Mouse (Mus musculus) liver, embryonic 15.5 days (tissue): ENCODE data around the gene Plcd1. TPM values are rescaled to one million over a fixed set of nuclear protein-coding genes. Genes with fewer than 3 reads are reported as not detected.

Experiments used
- ATAC-seq: fragments of 200-750 bp; cut with Nextera tagmentation; 2 replicates; pipeline ENCODE4 v1.8.0; 2017; ENCODE audit warnings: moderate number of reproducible peaks, mild to moderate bottlenecking, moderate library complexity; ENCODE audit not compliant: insufficient read depth
- H3K27ac ChIP-seq: fragments of 300-500 bp; sonication (generic); replicated peaks from 2 replicates; pipeline ENCODE4 v1.5.1; 2015; ENCODE audit warnings: mild to moderate bottlenecking, inconsistent platforms
- H3K27me3 ChIP-seq: fragments of 300-500 bp; sonication (generic); 2 replicates; pipeline ENCODE4 v1.6.1; 2015; ENCODE audit warnings: mild to moderate bottlenecking, inconsistent platforms
- H3K36me3 ChIP-seq: fragments of 300-500 bp; sonication (generic); replicated peaks from 2 replicates; pipeline ENCODE4 v1.6.1; 2015; ENCODE audit warnings: moderate library complexity, mild to moderate bottlenecking, inconsistent platforms
- H3K4me1 ChIP-seq: fragments of 300-500 bp; sonication (generic); replicated peaks from 2 replicates; pipeline ENCODE4 v1.6.1; 2015; ENCODE audit warnings: inconsistent platforms
- H3K4me2 ChIP-seq: fragments of 300-500 bp; sonication (generic); 2 replicates; pipeline ENCODE4 v1.6.1; 2015; ENCODE audit warnings: moderate library complexity, mild to moderate bottlenecking, inconsistent platforms
- H3K4me3 ChIP-seq: fragments of 300-500 bp; sonication (generic); replicated peaks from 2 replicates; pipeline ENCODE4 v1.5.1; 2015; ENCODE audit warnings: mild to moderate bottlenecking, inconsistent platforms
- H3K9ac ChIP-seq: fragments of 300-500 bp; sonication (generic); 2 replicates; pipeline ENCODE4 v1.6.1; 2015; ENCODE audit warnings: moderate library complexity, mild to moderate bottlenecking, inconsistent platforms
- H3K9me3 ChIP-seq: fragments of 300-500 bp; sonication (generic); replicated peaks from 2 replicates; pipeline ENCODE4 v1.6.1; 2016; ENCODE audit warnings: inconsistent platforms
- WGBS: fragments of 180-500 bp; shearing (Covaris S2); methylation state at CpG from one replicate; pipeline ENCODE4 v1.1.7; 2015; ENCODE audit warnings: mixed read lengths; ENCODE audit not compliant: insufficient replicate concordance; 5-methylcytosine and 5-hydroxymethylcytosine counted together
- polyA plus RNA-seq: library from polyadenylated mRNA; unstranded; fragments of >200 nt; fragmentation: Nextera tagmentation; extraction: Ambion mirVana; gene quantifications from 2 replicates; pipeline ENCODE4 v1.2.1, GENCODE M21; 2015

Gene Plcd1
- polyA plus RNA-seq, result 1.2 and 1.8 TPM in 2 replicates

GRCm38 (mm10) chr9:119093419-119094295 lies at the start of gene Plcd1:
Gene Plcd1, minus strand, starts transcription at chr9:119093502.
- WGBS, result 9% methylated on average over 45 of the region's 45 CpGs
- Histone ChIP-seq H3K27ac (no peak within 1 kb of the TSS), H3K4me3 (peak within 1 kb of the TSS; percentile 46), H3K4me2 (peak within 1 kb of the TSS; percentile 61), H3K36me3 (no peaks in the 10 kb centered on the region), H3K27me3 (peaks cover 76% of the 10 kb centered on the region), H3K4me1 (peaks cover under 1% of the 10 kb centered on the region), H3K9ac (no peak within 1 kb of the TSS), H3K9me3 (no peaks in the 10 kb centered on the region)
- peak; percentile 43; the same call in 1 of the 2 replicates for ATAC-seq

DNA sequence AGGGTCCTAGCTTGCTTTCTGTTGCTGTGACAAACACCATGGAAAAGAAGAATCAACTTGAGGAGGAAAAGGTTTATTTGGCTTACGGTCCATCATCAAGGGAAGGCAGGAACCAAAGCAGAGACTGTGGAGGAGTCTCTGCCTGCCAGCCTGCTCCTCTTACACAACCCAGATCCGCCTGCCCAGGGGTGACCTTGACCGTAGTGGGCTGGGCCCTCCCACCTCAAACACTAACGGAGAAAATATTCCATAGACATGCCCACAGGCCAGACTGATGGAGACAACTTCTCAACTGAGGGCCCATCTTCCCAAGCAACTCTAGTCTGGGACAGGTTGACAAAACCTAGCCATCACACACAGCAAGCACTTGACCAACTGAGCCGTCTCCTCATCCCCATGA lies 48.8 kb upstream of the Plcd1 start:
- Histone ChIP-seq H3K27me3 (no peaks in the 10 kb centered on the region), H3K36me3 (no peaks in the 10 kb centered on the region), H3K4me2 (no peak overlapping the region), H3K27ac (no peak overlapping the region), H3K4me3 (no peak overlapping the region), H3K9ac (no peak overlapping the region), H3K9me3 (no peaks in the 10 kb centered on the region), H3K4me1 (no peaks in the 10 kb centered on the region)
- ATAC-seq, result no peak
- 64% methylated on average over 5 of the region's 5 CpGs for WGBS

GRCm38 (mm10) chr9:119138836-119139235 lies 45.5 kb upstream of the Plcd1 start:
- no peak for ATAC-seq
- Histone ChIP-seq H3K27ac (no peak overlapping the region), H3K4me2 (no peak overlapping the region), H3K9ac (no peak overlapping the region), H3K4me1 (no peaks in the 10 kb centered on the region), H3K4me3 (no peak overlapping the region), H3K9me3 (no peaks in the 10 kb centered on the region), H3K36me3 (no peaks in the 10 kb centered on the region), H3K27me3 (no peaks in the 10 kb centered on the region)
- WGBS, result 54% methylated on average over 2 of the region's 2 CpGs

GRCm38 (mm10) chr9:119130692-119131091 lies 37.4 kb upstream of the Plcd1 start:
- Histone ChIP-seq H3K4me1 (no peaks in the 10 kb centered on the region), H3K9ac (no peak overlapping the region), H3K9me3 (no peaks in the 10 kb centered on the region), H3K4me3 (no peak overlapping the region), H3K36me3 (no peaks in the 10 kb centered on the region), H3K27ac (no peak overlapping the region), H3K27me3 (no peaks in the 10 kb centered on the region), H3K4me2 (no peak overlapping the region)
- 22% methylated on average over 5 of the region's 5 CpGs for WGBS
- no peak for ATAC-seq

DNA sequence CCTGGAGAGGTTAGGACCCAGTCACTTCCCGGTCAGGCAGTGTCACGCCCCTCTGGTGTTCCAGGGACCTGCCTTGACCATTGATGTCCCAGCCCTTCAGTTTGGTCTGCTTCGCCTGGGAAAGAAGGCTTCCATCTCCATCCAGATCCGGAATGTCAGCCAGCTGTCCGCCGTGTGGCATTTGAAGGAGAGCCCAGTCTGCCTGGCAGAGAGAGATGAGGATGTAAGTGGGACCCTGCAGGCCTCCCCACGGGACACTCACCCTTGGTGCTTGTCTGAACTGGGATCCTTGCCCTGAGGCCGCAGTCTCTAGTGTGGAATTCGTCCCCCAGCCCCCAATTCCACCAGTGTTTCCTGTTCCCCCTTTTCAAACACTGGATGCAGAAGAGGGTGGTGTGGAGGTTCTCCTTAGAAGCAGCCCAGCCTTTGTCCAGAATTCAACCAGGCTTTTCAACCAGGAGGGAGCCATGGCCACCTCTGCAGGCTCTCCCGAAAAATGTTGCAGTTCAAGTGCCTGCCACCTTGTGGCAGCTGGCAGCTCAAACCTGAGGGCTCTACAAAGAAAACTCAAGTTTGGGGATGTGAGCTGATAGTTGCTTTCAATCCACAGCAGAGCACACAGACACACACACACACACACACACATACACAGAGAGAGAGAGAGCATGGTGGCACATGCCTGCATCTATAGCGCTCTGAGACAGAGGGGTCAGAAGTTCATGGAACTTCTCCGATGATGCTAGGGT lies 35.3 kb upstream of the Plcd1 start:
- no peak overlapping the region for H3K27ac ChIP-seq
- no peaks in the 10 kb centered on the region for H3K27me3 ChIP-seq
- H3K4me3 ChIP-seq, result no peak overlapping the region
- no peaks in the 10 kb centered on the region for H3K9me3 ChIP-seq
- H3K4me1 ChIP-seq, result no peaks in the 10 kb centered on the region
- H3K4me2 ChIP-seq, result no peak overlapping the region
- no peak for ATAC-seq
- 61% methylated on average over 12 of the region's 12 CpGs for WGBS
- H3K36me3 ChIP-seq, result no peaks in the 10 kb centered on the region
- no peak overlapping the region for H3K9ac ChIP-seq

DNA sequence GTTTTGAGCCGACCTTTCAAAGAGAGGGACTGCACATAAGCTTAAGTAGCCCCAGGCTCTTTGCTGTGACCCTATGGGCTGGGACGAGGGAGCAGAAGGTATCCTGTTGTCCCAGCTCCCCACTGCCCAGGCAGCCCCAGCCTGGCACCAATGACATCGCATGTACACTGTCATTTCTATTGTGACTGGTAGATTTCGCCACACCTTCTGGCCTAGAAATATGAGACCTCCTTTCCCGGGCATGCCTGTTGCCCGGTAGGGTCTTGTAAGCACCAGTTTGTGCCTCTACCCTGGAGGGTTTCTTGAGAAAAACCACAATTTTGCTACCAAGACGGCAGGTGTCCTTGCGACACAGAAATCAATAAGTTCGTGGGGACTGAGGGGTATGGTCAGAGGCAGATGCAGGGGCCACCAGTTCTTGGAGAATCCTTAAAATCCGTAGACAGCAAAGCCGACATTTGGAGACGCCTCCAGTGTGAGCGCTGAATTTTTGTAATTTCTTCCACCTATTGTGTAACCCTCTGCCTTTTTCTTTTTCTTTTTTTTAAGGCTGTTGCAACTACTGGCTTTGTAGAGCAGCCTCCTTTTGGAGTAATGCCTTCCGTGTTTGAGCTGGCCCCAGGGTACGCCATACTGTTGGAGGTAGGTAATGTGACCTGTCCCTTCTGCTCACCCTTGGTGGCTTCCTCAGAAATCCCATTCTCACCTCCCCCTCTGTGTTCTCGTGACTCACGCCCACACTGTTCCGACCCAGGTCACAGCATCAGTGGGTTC lies 29.5 kb upstream of the Plcd1 start:
- Histone ChIP-seq H3K27me3 (no peaks in the 10 kb centered on the region), H3K4me3 (no peak overlapping the region), H3K4me2 (no peak overlapping the region), H3K9me3 (no peaks in the 10 kb centered on the region), H3K36me3 (no peaks in the 10 kb centered on the region), H3K27ac (no peak overlapping the region), H3K4me1 (no peaks in the 10 kb centered on the region), H3K9ac (no peak overlapping the region)
- 67% methylated on average over 18 of the region's 18 CpGs for WGBS
- no peak for ATAC-seq

DNA sequence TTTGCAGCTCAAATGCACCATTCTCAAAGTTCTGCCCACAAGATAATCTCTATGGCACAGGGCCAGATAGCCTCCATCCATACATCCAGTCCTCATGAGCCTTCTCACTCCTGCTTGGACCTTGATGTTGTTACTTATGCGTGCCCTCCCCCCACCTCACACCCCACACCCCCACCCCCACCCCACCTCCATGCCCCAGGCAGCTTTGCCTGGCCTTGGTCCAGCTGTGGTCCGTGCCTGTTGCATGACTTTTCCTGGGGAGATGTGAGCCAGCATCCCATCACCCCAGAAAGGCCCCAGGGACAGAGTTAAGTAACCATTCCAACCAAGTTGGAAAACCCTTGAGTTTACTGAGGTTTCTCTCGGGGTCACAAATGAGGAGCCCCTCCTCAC lies 26.9 kb upstream of the Plcd1 start:
- Histone ChIP-seq H3K36me3 (no peaks in the 10 kb centered on the region), H3K4me2 (no peak overlapping the region), H3K4me1 (no peaks in the 10 kb centered on the region), H3K4me3 (no peak overlapping the region), H3K27ac (no peak overlapping the region), H3K27me3 (no peaks in the 10 kb centered on the region), H3K9ac (no peak overlapping the region), H3K9me3 (no peaks in the 10 kb centered on the region)
- WGBS, result 43% methylated on average over 3 of the region's 3 CpGs
- ATAC-seq, result no peak

DNA sequence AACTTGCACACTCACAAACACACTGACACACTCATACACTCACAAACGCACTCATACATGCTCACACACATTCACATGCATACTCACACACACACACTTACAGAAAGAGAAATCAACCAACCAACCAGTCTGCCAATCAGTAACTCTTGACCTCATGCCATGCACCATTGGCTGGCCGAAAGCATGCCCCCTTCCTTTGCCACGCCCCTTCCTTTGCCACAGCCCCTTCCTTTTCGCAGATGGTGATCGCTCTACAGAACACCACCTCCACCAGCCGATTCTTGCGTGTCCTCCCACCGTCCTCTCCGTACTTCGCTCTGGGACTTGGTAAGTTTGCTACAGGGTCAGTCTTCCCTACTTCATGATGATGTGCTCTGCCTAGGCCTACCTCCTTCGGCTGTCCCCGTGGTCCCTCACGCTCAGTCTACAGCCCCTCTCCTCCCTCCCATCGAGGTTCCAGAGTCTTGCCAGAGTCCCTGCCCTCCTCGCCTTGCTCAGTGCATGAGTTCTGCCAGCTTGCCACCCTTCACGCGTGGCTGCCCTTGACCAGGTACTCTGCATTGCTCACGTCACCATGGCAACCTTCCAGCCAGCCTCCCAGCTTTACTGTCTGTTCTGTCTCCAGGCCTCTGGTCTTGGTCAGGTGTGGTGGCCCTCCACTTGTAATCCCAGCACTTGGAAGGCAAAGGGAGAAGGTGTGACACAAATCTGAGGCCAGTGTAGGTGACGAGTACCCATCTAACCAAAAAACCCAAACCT lies 26.3 kb upstream of the Plcd1 start:
- H3K4me3 ChIP-seq, result no peak overlapping the region
- no peaks in the 10 kb centered on the region for H3K27me3 ChIP-seq
- H3K4me1 ChIP-seq, result no peaks in the 10 kb centered on the region
- no peak overlapping the region for H3K27ac ChIP-seq
- 71% methylated on average over 19 of the region's 19 CpGs for WGBS
- H3K9ac ChIP-seq, result no peak overlapping the region
- H3K36me3 ChIP-seq, result no peaks in the 10 kb centered on the region
- no peak overlapping the region for H3K4me2 ChIP-seq
- ATAC-seq, result no peak
- H3K9me3 ChIP-seq, result no peaks in the 10 kb centered on the region

- no peak overlapping the region for H3K4me3 ChIP-seq
- no peaks in the 10 kb centered on the region for H3K9me3 ChIP-seq
- H3K4me1 ChIP-seq, result no peaks in the 10 kb centered on the region
- ATAC-seq, result no peak
- no peak overlapping the region for H3K4me2 ChIP-seq
- H3K9ac ChIP-seq, result no peak overlapping the region
- no peaks in the 10 kb centered on the region for H3K36me3 ChIP-seq
- no peaks in the 10 kb centered on the region for H3K27me3 ChIP-seq
- H3K27ac ChIP-seq, result no peak overlapping the region
- 70% methylated on average over 17 of the region's 17 CpGs for WGBS
Observed at GRCm38 (mm10) chr9:119114911-119115310, 21.6 kb upstream of the Plcd1 start.

DNA sequence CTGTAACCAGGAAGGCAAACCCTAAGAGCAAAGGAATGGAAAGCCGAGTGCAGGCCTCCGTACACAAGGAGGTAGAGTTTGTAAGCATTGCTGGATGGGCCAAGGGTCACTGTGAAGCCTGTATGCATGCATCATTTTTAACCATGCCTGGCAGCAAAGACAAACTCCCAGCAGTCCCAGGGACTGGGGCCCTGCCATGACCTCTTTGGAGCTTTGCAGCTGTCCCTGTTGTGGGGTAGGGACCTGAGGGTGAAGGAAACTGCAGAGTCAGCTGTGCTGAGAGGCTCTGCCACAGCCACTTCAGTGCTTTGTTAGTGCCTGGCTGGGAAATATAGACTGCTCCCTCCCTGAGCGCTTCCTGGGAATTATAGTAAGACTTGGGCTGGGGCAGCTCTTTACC lies 17.3 kb upstream of the Plcd1 start:
- H3K27me3 ChIP-seq, result no peaks in the 10 kb centered on the region
- no peak for ATAC-seq
- WGBS, result 49% methylated on average over 3 of the region's 3 CpGs
- no peak overlapping the region for H3K4me2 ChIP-seq
- no peak overlapping the region for H3K9ac ChIP-seq
- no peaks in the 10 kb centered on the region for H3K36me3 ChIP-seq
- no peaks in the 10 kb centered on the region for H3K9me3 ChIP-seq
- no peak overlapping the region for H3K4me3 ChIP-seq
- no peaks in the 10 kb centered on the region for H3K4me1 ChIP-seq
- H3K27ac ChIP-seq, result no peak overlapping the region
